Mouse (Mus musculus): ENCODE measurements around the gene Hjurp. TPM values are rescaled to one million over a fixed set of nuclear protein-coding genes. Genes with fewer than 3 reads are reported as not detected.

Hjurp gene
- polyA plus RNA-seq, 2 experiments, result 139 to 277 TPM

- Histone ChIP-seq H3K4me2 (replicated peaks; ENCODE audit: low read depth, low read length, severe bottlenecking) (no peak overlapping the region), H3K27ac (replicated peaks; ENCODE audit: low read depth, low read length) (no peak overlapping the region), H3K9me3 (ENCODE audit: control insufficient read depth, low read length) (peaks cover 94% of the 10 kb centered on the region), H3K9ac (ENCODE audit: low read depth, low read length, severe bottlenecking) (no peak overlapping the region), H3K27me3 (ENCODE audit: control insufficient read depth, insufficient read depth, low read length) (no peaks in the 10 kb centered on the region), H3K36me3 (ENCODE audit: control insufficient read depth, insufficient read depth, low read length) (no peaks in the 10 kb centered on the region), H3K4me1 (ENCODE audit: control insufficient read depth, insufficient read depth, low read length) (no peaks in the 10 kb centered on the region), H3K4me3 (replicated peaks; ENCODE audit: low read length) (no peak overlapping the region)
- WGBS, result 51% methylated on average over 6 of the region's 6 CpGs
- no peak for TF ChIP-seq POLR2A (IDR thresholded peaks at IDR 0.05; ENCODE audit: borderline replicate concordance, extremely low read depth, insufficient read depth, insufficient read length)
- ATAC-seq (ENCODE audit: low FRiP score, low read depth), result no peak
- DNase-seq (ENCODE audit: low spot score), result peak; percentile 4
Observed at GRCm38 (mm10) chr1:88305018-88305795, 27.8 kb upstream of the Hjurp start.

- Histone ChIP-seq H3K4me1 (ENCODE audit: control insufficient read depth, insufficient read depth, low read length) (no peaks in the 10 kb centered on the region), H3K36me3 (ENCODE audit: control insufficient read depth, insufficient read depth, low read length) (no peaks in the 10 kb centered on the region), H3K4me2 (replicated peaks; ENCODE audit: low read depth, low read length, severe bottlenecking) (no peak overlapping the region), H3K27me3 (ENCODE audit: control insufficient read depth, insufficient read depth, low read length) (no peaks in the 10 kb centered on the region), H3K9ac (ENCODE audit: low read depth, low read length, severe bottlenecking) (no peak overlapping the region), H3K9me3 (ENCODE audit: control insufficient read depth, low read length) (peaks cover 93% of the 10 kb centered on the region), H3K27ac (replicated peaks; ENCODE audit: low read depth, low read length) (no peak overlapping the region), H3K4me3 (replicated peaks; ENCODE audit: low read length) (no peak overlapping the region)
- DNase-seq (ENCODE audit: low spot score) (no peak), ATAC-seq (ENCODE audit: low FRiP score, low read depth) (no peak)
- WGBS, result 59% methylated on average over 8 of the region's 8 CpGs
- TF ChIP-seq POLR2A (IDR thresholded peaks at IDR 0.05; ENCODE audit: borderline replicate concordance, extremely low read depth, insufficient read depth, insufficient read length), result no peak
Observed at GRCm38 (mm10) chr1:88304261-88304985, 27.0 kb upstream of the Hjurp start.

- peak; percentile 2 for DNase-seq (ENCODE audit: low spot score)
- ATAC-seq (ENCODE audit: low FRiP score, low read depth), result no peak
- 64% methylated on average over 6 of the region's 6 CpGs for WGBS
Observed at GRCm38 (mm10) chr1:88303762-88304161, 26.3 kb upstream of the Hjurp start.

GRCm38 (mm10) chr1:88302057-88302740 lies 24.8 kb upstream of the Hjurp start:
- no peak overlapping the region for H3K4me2 ChIP-seq (replicated peaks; ENCODE audit: low read depth, low read length, severe bottlenecking)
- H3K4me1 ChIP-seq (ENCODE audit: control insufficient read depth, insufficient read depth, low read length), result no peaks in the 10 kb centered on the region
- H3K9ac ChIP-seq (ENCODE audit: low read depth, low read length, severe bottlenecking), result no peak overlapping the region
- no peak overlapping the region for H3K4me3 ChIP-seq (replicated peaks; ENCODE audit: low read length)
- no peaks in the 10 kb centered on the region for H3K36me3 ChIP-seq (ENCODE audit: control insufficient read depth, insufficient read depth, low read length)
- ATAC-seq (ENCODE audit: low FRiP score, low read depth) (0 out of 2 replicates have a peak, but pooled peaks have one; percentile 19), DNase-seq (ENCODE audit: low spot score) (no peak)
- no peak for TF ChIP-seq POLR2A (IDR thresholded peaks at IDR 0.05; ENCODE audit: borderline replicate concordance, extremely low read depth, insufficient read depth, insufficient read length)
- H3K27ac ChIP-seq (replicated peaks; ENCODE audit: low read depth, low read length), result no peak overlapping the region
- peaks cover 92% of the 10 kb centered on the region for H3K9me3 ChIP-seq (ENCODE audit: control insufficient read depth, low read length)
- no peaks in the 10 kb centered on the region for H3K27me3 ChIP-seq (ENCODE audit: control insufficient read depth, insufficient read depth, low read length)
- 65% methylated on average over 14 of the region's 14 CpGs for WGBS

More at GRCm38 (mm10) chr1:88303762-88304161, 26.3 kb upstream of the Hjurp start:
- Histone ChIP-seq H3K36me3 (ENCODE audit: control insufficient read depth, insufficient read depth, low read length) (no peaks in the 10 kb centered on the region), H3K4me2 (replicated peaks; ENCODE audit: low read depth, low read length, severe bottlenecking) (no peak overlapping the region), H3K9ac (ENCODE audit: low read depth, low read length, severe bottlenecking) (no peak overlapping the region), H3K4me3 (replicated peaks; ENCODE audit: low read length) (no peak overlapping the region), H3K9me3 (ENCODE audit: control insufficient read depth, low read length) (peaks cover 93% of the 10 kb centered on the region), H3K27me3 (ENCODE audit: control insufficient read depth, insufficient read depth, low read length) (no peaks in the 10 kb centered on the region), H3K27ac (replicated peaks; ENCODE audit: low read depth, low read length) (no peak overlapping the region), H3K4me1 (ENCODE audit: control insufficient read depth, insufficient read depth, low read length) (no peaks in the 10 kb centered on the region)
- no peak for TF ChIP-seq POLR2A (IDR thresholded peaks at IDR 0.05; ENCODE audit: borderline replicate concordance, extremely low read depth, insufficient read depth, insufficient read length)

Measured in limb, embryonic 14.5 days (tissue).